Mouse (Mus musculus) kidney, postnatal 36 days (tissue): ENCODE data around the gene Srsy.
"Not testable (repeated sequence)": the region's sequence is repeated elsewhere in the genome, so short reads cannot be mapped to it uniquely, and the experiment has no call there.

Experiments used
- DNase-seq, 2 experiments: peaks; one replicate each; pipeline ENCODE4 v3.0.0; 2021 to 2022; ENCODE audit warnings: mixed read lengths in 2 of 2

Gene Srsy

GRCm38 (mm10) chrY:17937230-17937629 lies at the start of gene Srsy:
Srsy (minus strand) TSS chrY:17937330.
- DNase-seq: not testable (repeated sequence)
